Mouse (Mus musculus) hindbrain, embryonic 12.5 days (tissue): ENCODE data around the gene Trim44. TPM values are rescaled to one million over a fixed set of nuclear protein-coding genes. Genes with fewer than 3 reads are reported as not detected.

Experiments
- ATAC-seq: fragments of 200-750 bp; cut with Nextera tagmentation; 2 replicates; pipeline ENCODE4 v1.8.0; 2017; ENCODE audit warnings: moderate TSS enrichment; ENCODE audit not compliant: low FRiP score
- H3K27ac ChIP-seq: fragments of 300-500 bp; sonication (generic); 2 replicates; pipeline ENCODE4 v1.5.1; 2016; ENCODE audit warnings: mild to moderate bottlenecking
- H3K27me3 ChIP-seq: fragments of 300-500 bp; sonication (generic); 2 replicates; pipeline ENCODE4 v1.6.1; 2016; ENCODE audit warnings: mild to moderate bottlenecking
- H3K36me3 ChIP-seq: fragments of 300-500 bp; sonication (generic); 2 replicates; pipeline ENCODE4 v1.6.1; 2016; ENCODE audit warnings: mild to moderate bottlenecking
- H3K4me1 ChIP-seq: fragments of 300-500 bp; sonication (generic); 2 replicates; pipeline ENCODE4 v1.6.1; 2016
- H3K4me2 ChIP-seq: fragments of 300-500 bp; sonication (generic); replicated peaks from 2 replicates; pipeline ENCODE4 v1.6.1; 2016; ENCODE audit warnings: mild to moderate bottlenecking
- H3K4me3 ChIP-seq: fragments of 300-500 bp; sonication (generic); 2 replicates; pipeline ENCODE4 v1.5.1; 2016; ENCODE audit warnings: mild to moderate bottlenecking
- H3K9ac ChIP-seq: fragments of 300-500 bp; sonication (generic); 2 replicates; pipeline ENCODE4 v1.6.1; 2016; ENCODE audit warnings: mild to moderate bottlenecking, moderate library complexity
- H3K9me3 ChIP-seq: fragments of 300-500 bp; sonication (generic); replicated peaks from 2 replicates; pipeline ENCODE4 v1.6.1; 2016; ENCODE audit warnings: mild to moderate bottlenecking
- WGBS: fragments of 180-500 bp; shearing (Covaris S2); methylation state at CpG from one replicate; pipeline ENCODE4 v1.1.7; 2016; 5-methylcytosine and 5-hydroxymethylcytosine counted together
- polyA plus RNA-seq: library from polyadenylated mRNA; unstranded; fragments of >200 nt; fragmentation: Nextera tagmentation; extraction: Ambion mirVana; gene quantifications from 2 replicates; pipeline ENCODE4 v1.2.1, GENCODE M21; 2016

The Trim44 gene
- polyA plus RNA-seq, 1 experiment from 2014 or later = 65.6 TPM

- H3K4me2 ChIP-seq = no peak overlapping the region
- no peak for ATAC-seq
- H3K4me3 ChIP-seq = no peak overlapping the region
- WGBS = 63% methylated on average over 1 of the region's 1 CpGs
- no peak overlapping the region for H3K9ac ChIP-seq
- H3K4me1 ChIP-seq = peaks cover 6% of the 10 kb centered on the region
- H3K27ac ChIP-seq = no peak overlapping the region
- no peaks in the 10 kb centered on the region for H3K36me3 ChIP-seq
- no peaks in the 10 kb centered on the region for H3K27me3 ChIP-seq
- H3K9me3 ChIP-seq = no peaks in the 10 kb centered on the region
These were observed 114.4 kb downstream of the Trim44 start for GRCm38 (mm10) chr2:102293181-102293580.

GRCm38 (mm10) chr2:102292051-102292450 lies 115.6 kb downstream of the Trim44 start:
- no peak for ATAC-seq
- Histone ChIP-seq H3K4me2 (no peak overlapping the region), H3K36me3 (no peaks in the 10 kb centered on the region), H3K27ac (no peak overlapping the region), H3K4me1 (peaks cover 6% of the 10 kb centered on the region), H3K9ac (no peak overlapping the region), H3K9me3 (no peaks in the 10 kb centered on the region), H3K27me3 (no peaks in the 10 kb centered on the region), H3K4me3 (no peak overlapping the region)
- 70% methylated on average over 1 of the region's 1 CpGs for WGBS

GRCm38 (mm10) chr2:102291533-102291932 lies 116.1 kb downstream of the Trim44 start:
- Histone ChIP-seq H3K9ac (no peak overlapping the region), H3K27me3 (no peaks in the 10 kb centered on the region), H3K36me3 (no peaks in the 10 kb centered on the region), H3K4me2 (no peak overlapping the region), H3K27ac (no peak overlapping the region), H3K4me3 (no peak overlapping the region), H3K4me1 (peaks cover 6% of the 10 kb centered on the region), H3K9me3 (no peaks in the 10 kb centered on the region)
- no peak for ATAC-seq
- WGBS = 83% methylated on average over 2 of the region's 2 CpGs

GRCm38 (mm10) chr2:102290041-102290440 lies 117.6 kb downstream of the Trim44 start:
- Histone ChIP-seq H3K4me1 (peaks cover 3% of the 10 kb centered on the region), H3K4me2 (no peak overlapping the region), H3K9ac (no peak overlapping the region), H3K36me3 (no peaks in the 10 kb centered on the region), H3K27ac (no peak overlapping the region), H3K9me3 (no peaks in the 10 kb centered on the region), H3K4me3 (no peak overlapping the region), H3K27me3 (no peaks in the 10 kb centered on the region)
- 0 out of 2 replicates have a peak, but pooled peaks have one; percentile 56 for ATAC-seq
- WGBS = 62% methylated on average over 5 of the region's 5 CpGs

- ATAC-seq = no peak
- Histone ChIP-seq H3K4me3 (no peak overlapping the region), H3K27ac (no peak overlapping the region), H3K9me3 (no peaks in the 10 kb centered on the region), H3K36me3 (no peaks in the 10 kb centered on the region), H3K4me2 (no peak overlapping the region), H3K9ac (no peak overlapping the region), H3K27me3 (no peaks in the 10 kb centered on the region), H3K4me1 (no peaks in the 10 kb centered on the region)
- WGBS = 93% methylated on average over 5 of the region's 5 CpGs
These were observed 119.0 kb downstream of the Trim44 start for GRCm38 (mm10) chr2:102288676-102289075.

- H3K9ac ChIP-seq = no peak overlapping the region
- ATAC-seq = no peak
- no peaks in the 10 kb centered on the region for H3K27me3 ChIP-seq
- no peak overlapping the region for H3K4me2 ChIP-seq
- H3K4me3 ChIP-seq = no peak overlapping the region
- no peak overlapping the region for H3K27ac ChIP-seq
- H3K9me3 ChIP-seq = no peaks in the 10 kb centered on the region
- H3K36me3 ChIP-seq = no peaks in the 10 kb centered on the region
- H3K4me1 ChIP-seq = no peaks in the 10 kb centered on the region
- 64% methylated on average over 3 of the region's 3 CpGs for WGBS
These were observed 120.3 kb downstream of the Trim44 start for GRCm38 (mm10) chr2:102287369-102287768.

- no peak overlapping the region for H3K4me3 ChIP-seq
- H3K9ac ChIP-seq = no peak overlapping the region
- no peak overlapping the region for H3K4me2 ChIP-seq
- no peak overlapping the region for H3K27ac ChIP-seq
- 86% methylated on average over 7 of the region's 7 CpGs for WGBS
- H3K27me3 ChIP-seq = no peaks in the 10 kb centered on the region
- ATAC-seq = no peak
- H3K9me3 ChIP-seq = no peaks in the 10 kb centered on the region
- H3K36me3 ChIP-seq = no peaks in the 10 kb centered on the region
- H3K4me1 ChIP-seq = no peaks in the 10 kb centered on the region; the same call in 1 of the 2 replicates
These were observed 125.5 kb downstream of the Trim44 start for GRCm38 (mm10) chr2:102282081-102282480.

GRCm38 (mm10) chr2:102279779-102280178 lies 127.8 kb downstream of the Trim44 start:
- Histone ChIP-seq H3K27ac (no peak overlapping the region), H3K27me3 (no peaks in the 10 kb centered on the region), H3K4me1 (peaks cover 9% of the 10 kb centered on the region), H3K4me2 (no peak overlapping the region), H3K9me3 (no peaks in the 10 kb centered on the region), H3K36me3 (no peaks in the 10 kb centered on the region), H3K4me3 (no peak overlapping the region), H3K9ac (no peak overlapping the region)
- ATAC-seq = no peak
- 73% methylated on average over 7 of the region's 7 CpGs for WGBS

GRCm38 (mm10) chr2:102277946-102278345 lies 129.7 kb downstream of the Trim44 start:
- peak overlapping the region; percentile 36 for H3K27ac ChIP-seq
- H3K4me3 ChIP-seq = no peak overlapping the region
- no peak overlapping the region for H3K4me2 ChIP-seq
- H3K9me3 ChIP-seq = no peaks in the 10 kb centered on the region
- H3K36me3 ChIP-seq = no peaks in the 10 kb centered on the region
- ATAC-seq = no peak
- H3K9ac ChIP-seq = no peak overlapping the region
- H3K27me3 ChIP-seq = no peaks in the 10 kb centered on the region
- H3K4me1 ChIP-seq = peaks cover 9% of the 10 kb centered on the region
- WGBS = 52% methylated on average over 1 of the region's 1 CpGs

GRCm38 (mm10) chr2:102273280-102273679 lies 134.3 kb downstream of the Trim44 start:
- H3K4me3 ChIP-seq = no peak overlapping the region
- H3K4me1 ChIP-seq = peaks cover 9% of the 10 kb centered on the region
- H3K9me3 ChIP-seq = no peaks in the 10 kb centered on the region

GRCm38 (mm10) chr2:102267582-102268339 lies 139.9 kb downstream of the Trim44 start:
- WGBS = 67% methylated on average over 13 of the region's 13 CpGs
- Histone ChIP-seq H3K9ac (no peak overlapping the region), H3K4me1 (no peaks in the 10 kb centered on the region), H3K4me2 (no peak overlapping the region), H3K27me3 (no peaks in the 10 kb centered on the region), H3K27ac (no peak overlapping the region), H3K9me3 (no peaks in the 10 kb centered on the region), H3K36me3 (no peaks in the 10 kb centered on the region), H3K4me3 (no peak overlapping the region)
- ATAC-seq = no peak

More at GRCm38 (mm10) chr2:102273280-102273679, 134.3 kb downstream of the Trim44 start:
- ATAC-seq = no peak
- Histone ChIP-seq H3K27ac (no peak overlapping the region), H3K4me2 (no peak overlapping the region), H3K36me3 (no peaks in the 10 kb centered on the region), H3K27me3 (no peaks in the 10 kb centered on the region), H3K9ac (no peak overlapping the region)
- 91% methylated on average over 7 of the region's 7 CpGs for WGBS

- no peak overlapping the region for H3K9ac ChIP-seq
- H3K9me3 ChIP-seq = no peaks in the 10 kb centered on the region
- H3K4me1 ChIP-seq = no peaks in the 10 kb centered on the region
- H3K27ac ChIP-seq = no peak overlapping the region
- WGBS = 91% methylated on average over 3 of the region's 3 CpGs
- no peak for ATAC-seq
- no peak overlapping the region for H3K4me2 ChIP-seq
- no peak overlapping the region for H3K4me3 ChIP-seq
- no peaks in the 10 kb centered on the region for H3K36me3 ChIP-seq
- no peaks in the 10 kb centered on the region for H3K27me3 ChIP-seq
These were observed 140.7 kb downstream of the Trim44 start for GRCm38 (mm10) chr2:102266911-102267310.

- no peak for ATAC-seq
- H3K27ac ChIP-seq = no peak overlapping the region; the same call in 1 of the 2 replicates
These were observed 148.5 kb downstream of the Trim44 start for GRCm38 (mm10) chr2:102259139-102259538.

More at GRCm38 (mm10) chr2:102259139-102259538, 148.5 kb downstream of the Trim44 start:
- WGBS = 16% methylated on average over 13 of the region's 13 CpGs
- no peaks in the 10 kb centered on the region for H3K36me3 ChIP-seq
- peaks cover 19% of the 10 kb centered on the region for H3K4me1 ChIP-seq
- H3K4me2 ChIP-seq = peak overlapping the region; percentile 29
- H3K4me3 ChIP-seq = no peak overlapping the region
- peaks cover 11% of the 10 kb centered on the region for H3K27me3 ChIP-seq
- no peak overlapping the region for H3K9ac ChIP-seq
- no peaks in the 10 kb centered on the region for H3K9me3 ChIP-seq
